Mouse (Mus musculus): ENCODE results near the gene Thumpd2. TPM values are rescaled to one million over a fixed set of nuclear protein-coding genes. Genes with fewer than 3 reads are reported as not detected.

The Thumpd2 gene
- total RNA-seq (2022) = 1 to 10 TPM; 4.1 to 4.7 (median 4.3) TPM

GRCm38 (mm10) chr17:81064979-81065311, at the start of gene Thumpd2:
Gene Thumpd2, minus strand, starts transcription at chr17:81065082.
- peak; percentile 84 for DNase-seq (ENCODE audit: low spot score)

DNA sequence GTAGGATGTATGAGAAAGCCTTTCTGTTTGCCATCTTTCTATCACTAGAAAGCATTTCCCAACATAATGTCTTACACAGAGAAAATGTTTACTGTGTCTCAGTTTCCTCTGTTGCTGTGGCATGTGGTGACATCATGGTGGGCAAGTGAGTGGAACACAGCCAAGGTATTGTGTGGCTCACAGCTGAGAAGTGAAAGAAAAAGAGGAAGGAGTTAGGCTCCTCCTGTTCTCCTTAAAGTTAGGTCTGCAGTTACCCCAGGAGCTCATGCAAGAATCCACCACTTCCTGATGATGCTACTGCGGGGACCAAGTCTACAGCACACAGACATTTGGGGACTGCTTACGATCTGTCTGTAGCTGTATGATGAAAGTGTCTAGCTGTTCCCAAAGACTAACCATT, 39.4 kb upstream of the Thumpd2 start:
- DNase-seq (ENCODE audit: low spot score) = no peak

GRCm38 (mm10) chr17:81102866-81103265, 38.0 kb upstream of the Thumpd2 start:
- no peak for DNase-seq (ENCODE audit: low spot score)

GRCm38 (mm10) chr17:81098444-81098843, 33.6 kb upstream of the Thumpd2 start:
- no peak for DNase-seq (ENCODE audit: low spot score)

DNA sequence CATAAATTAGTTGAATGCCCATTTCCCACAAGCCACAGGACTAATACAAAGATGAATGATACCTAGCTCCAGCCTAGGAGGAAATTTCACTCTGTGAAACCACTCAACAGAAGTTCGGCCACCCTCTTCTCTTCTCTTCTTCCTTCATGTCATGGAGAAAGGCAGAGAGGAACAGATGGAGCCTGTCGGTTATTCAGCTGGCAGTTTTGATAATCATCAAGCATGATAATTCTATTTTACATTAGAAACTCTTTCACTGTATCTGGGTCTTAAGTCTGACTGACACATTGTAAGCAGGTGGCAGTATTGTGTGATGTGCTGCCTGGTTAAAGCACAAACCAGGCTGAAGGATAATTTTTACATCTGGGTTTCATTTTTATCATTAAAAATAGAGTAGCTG, 31.6 kb upstream of the Thumpd2 start:
- DNase-seq (ENCODE audit: low spot score) = no peak

DNA sequence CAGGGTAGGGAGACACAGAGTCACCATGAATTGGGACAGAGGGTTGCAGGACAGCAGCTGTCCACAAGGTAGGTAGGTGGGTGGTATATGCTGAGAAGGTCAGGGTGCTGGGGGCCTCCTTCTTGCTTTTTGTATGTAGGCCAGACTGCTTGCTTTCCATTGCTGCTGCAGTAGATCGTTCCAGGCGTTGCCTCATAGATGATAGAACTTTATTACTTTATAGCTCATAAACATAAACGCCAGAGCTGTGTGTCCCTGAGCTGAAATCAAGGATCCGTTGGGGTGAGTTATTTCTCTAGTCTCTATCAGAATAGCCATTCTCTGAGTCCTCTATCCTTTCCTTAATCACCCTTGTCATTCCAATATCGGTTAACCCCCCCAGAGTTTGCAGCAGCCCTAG, 27.9 kb upstream of the Thumpd2 start:
- DNase-seq (ENCODE audit: low spot score) = no peak

DNA sequence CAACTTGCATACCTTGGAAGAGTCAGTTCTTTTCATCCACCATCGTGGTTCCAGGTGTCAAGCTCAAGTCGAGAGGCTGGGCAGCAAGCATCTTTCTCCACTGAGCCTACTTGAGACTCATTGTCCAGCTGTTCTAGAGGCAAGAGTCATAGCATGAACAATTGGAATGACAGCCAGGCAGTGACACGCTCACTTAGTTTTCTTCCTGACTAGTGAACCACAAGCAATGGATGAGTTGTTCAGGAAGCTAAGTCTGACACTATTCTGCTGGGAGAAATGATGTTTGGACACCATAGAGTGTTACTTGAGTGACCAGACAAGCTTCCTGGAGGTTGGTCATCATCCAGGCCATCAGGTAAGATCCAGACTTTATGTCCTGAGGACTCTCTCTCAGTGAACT, 24.0 kb upstream of the Thumpd2 start:
- no peak for DNase-seq (ENCODE audit: low spot score)

DNA sequence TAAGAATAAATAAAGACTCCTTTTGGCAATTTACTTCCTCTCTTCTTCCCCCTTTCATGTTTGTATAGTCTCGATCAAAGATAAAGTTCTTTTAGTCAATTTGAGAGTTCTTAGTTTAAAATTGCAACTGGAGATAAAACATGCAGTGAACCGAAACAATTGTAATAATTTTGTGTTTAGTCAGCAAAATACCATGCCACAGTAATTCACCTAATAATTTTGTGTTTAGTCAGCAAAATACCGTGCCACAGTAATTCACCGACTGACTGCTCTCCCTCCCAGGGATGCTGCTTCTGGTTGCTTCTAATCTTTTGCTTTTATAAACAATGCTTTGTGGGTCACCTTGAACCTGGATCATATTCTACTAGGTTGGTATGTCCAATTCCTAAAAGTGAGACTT, 22.9 kb upstream of the Thumpd2 start:
- no peak for DNase-seq (ENCODE audit: low spot score)

DNA sequence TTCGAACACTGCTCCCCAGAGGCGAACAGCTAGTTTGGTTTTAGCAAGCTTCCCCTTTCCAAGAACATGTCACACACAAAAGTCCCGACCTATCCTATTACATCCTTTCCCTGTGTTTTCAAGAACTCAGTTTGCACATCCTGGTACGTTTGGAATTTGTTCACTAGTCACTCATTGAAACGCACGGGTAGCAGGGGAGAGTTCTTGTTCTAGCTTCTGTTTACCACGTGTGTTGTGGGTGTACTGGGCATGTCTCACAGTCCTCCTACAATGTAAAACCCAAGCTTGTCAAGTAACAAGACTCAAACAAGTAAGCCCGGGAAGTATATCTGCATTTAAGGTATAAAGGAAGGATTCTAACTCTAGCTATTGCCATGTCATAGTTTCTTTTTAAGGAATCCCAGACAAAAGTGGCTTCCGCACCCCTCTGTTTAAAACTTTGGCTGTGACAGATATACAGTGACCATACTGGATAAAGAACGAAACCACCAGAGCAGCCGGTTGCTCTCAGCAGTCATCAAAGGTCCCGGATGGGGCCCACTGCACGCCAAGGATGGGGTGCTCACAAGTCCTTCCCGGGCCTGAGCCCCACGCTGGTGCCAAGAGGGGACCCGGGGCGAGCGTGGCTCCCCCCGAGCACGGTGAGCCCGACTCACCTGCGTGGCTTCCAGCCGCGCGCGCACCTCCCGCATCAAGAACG, 453 bp downstream of the Thumpd2 start:
- peak; percentile 24 for DNase-seq (ENCODE audit: low spot score)

DNA sequence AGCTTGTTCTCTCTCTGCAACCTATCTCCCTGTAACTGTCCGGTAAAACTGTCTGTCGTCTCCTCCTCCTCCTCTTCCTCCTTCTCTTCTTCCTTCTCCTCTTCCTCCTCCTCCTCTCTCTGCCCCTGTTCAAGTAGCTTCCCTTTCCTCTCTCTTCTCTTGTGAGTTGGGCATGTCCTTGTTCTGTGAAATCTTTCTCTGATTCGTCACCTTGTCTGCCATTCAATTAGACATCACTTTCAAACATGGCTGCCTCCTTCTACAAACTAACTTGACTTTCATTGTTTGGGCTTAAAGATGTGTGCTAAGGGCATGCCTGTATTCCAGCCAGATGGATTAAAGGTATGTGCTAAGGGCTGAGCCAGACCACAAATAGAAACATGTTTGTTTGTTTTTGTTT, 1.5 kb downstream of the Thumpd2 start:
- no peak for DNase-seq (ENCODE audit: low spot score)

- DNase-seq (ENCODE audit: low spot score) = no peak
Measured at GRCm38 (mm10) chr17:81062349-81062871, 2.5 kb downstream of the Thumpd2 start.

DNA sequence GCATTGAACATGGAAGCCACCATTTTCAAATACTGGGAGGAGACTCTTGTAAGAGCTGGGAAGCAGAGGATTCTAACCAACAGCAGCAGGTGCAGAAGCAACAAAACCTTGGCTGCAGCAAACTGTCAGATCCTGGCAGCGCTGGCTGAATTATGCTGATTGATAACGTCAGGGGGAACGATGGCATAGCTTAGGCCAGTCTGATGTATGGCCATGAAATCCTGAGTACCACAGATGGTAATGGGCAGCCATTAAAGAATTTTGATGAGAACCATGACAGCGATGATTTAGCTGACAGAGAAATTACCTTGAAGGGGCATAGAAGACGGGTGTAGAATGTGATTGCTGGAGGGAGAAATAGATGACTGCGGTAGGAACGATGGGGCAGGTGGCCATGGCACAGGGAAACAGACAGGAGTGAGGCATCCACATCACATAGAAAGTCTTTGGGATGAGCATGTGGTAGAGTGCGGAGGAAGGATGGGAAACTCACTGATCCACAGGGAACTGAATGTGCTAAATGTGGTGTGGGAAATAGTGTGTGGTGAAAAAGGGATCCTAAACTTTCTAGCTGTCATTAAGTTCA, 8.0 kb downstream of the Thumpd2 start:
- DNase-seq (ENCODE audit: low spot score) = no peak

GRCm38 (mm10) chr17:81056035-81056434, 8.8 kb downstream of the Thumpd2 start:
- DNase-seq (ENCODE audit: low spot score) = no peak

DNA sequence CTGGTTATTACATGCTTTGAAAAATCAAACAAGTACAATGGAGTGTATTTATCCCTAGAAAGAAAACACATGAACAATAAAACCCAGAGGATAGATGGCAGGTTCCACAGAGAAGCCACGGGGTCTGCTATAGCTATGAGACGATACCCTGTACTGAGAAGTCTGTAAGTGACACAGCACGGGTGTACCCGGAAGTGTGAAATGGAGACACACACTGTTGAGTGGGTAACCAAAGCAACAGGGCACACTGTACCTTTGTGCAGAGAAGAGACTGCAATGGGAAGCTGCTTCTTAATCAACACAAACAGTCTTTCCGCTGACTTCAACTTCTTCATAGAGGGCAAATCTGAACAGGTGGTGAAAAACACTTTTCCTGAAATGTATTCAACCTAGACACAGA, 9.4 kb downstream of the Thumpd2 start:
- no peak for DNase-seq (ENCODE audit: low spot score)

DNA sequence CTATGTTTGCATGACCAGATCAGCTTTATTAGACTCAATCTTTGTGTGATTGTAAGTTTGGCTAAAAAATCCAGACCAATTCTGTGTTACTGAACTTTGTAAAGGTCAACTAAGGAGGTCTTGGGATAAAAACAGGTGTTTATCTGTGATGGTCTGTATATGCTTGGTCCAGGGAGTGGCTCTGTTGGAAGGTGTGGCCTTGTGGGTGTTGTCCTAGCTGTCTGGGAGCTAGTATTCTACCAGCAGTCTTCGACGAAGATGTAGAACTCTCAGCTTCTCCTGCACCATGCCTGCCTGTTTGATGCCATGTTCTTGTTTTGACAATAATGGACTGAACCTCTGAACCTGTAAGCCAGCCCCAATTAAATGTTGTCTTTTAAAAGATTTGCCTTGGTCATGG, 11.6 kb downstream of the Thumpd2 start:
- DNase-seq (ENCODE audit: low spot score) = no peak

GRCm38 (mm10) chr17:81047930-81048564, 16.8 kb downstream of the Thumpd2 start:
- DNase-seq (ENCODE audit: low spot score) = no peak

DNA sequence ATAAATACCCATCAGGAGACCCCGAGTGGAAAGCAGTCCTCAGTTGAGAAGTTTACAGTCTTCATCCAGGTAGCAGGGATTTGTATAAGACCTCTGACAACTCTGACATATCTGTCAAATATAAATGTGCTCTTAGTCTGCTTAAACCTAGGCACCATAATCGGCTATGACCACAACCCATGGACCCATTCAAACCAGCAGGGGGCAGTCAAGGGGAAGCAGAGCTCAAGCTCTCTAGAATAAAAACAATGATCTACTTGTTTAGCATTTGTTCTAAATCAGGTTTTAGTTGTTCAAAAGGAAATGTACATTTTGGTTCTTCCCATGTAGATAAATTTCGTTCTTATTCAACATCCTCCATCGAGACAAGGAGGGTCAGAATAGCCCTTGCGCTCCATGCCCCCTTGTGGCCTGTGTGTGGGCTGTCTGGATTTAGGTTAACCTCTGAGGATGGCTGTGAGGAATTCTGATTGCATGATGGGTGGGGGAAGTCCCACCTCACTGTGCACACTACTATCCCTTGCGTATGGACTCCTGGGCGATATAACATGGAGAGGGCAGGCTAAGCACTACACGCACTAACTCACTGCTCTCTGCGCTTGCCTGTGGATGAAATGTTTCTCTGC, 19.2 kb downstream of the Thumpd2 start:
- no peak for DNase-seq (ENCODE audit: low spot score)

DNA sequence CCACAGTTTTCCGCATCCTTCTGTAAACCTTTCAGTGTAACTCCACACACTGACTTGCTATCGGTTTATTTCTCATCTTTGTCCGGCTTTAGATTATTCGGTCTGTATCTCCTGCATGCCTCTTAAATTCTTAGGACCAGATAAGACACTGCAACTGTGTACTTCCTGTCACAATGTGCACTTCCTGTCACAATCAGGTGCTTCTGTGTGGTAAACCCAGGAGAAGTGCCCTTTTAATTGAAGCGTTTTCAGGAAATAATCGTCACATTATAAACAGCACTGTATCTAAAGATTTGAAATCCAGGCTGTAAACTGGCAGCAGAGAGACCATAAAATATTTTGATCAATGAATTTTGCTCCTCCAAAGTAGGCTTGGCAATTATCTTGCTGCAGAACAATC, 19.8 kb downstream of the Thumpd2 start:
- DNase-seq (ENCODE audit: low spot score) = no peak

GRCm38 (mm10) chr17:81044356-81044755, 20.5 kb downstream of the Thumpd2 start:
- DNase-seq (ENCODE audit: low spot score) = no peak

GRCm38 (mm10) chr17:81041662-81042061, 23.2 kb downstream of the Thumpd2 start:
- no peak for DNase-seq (ENCODE audit: low spot score)

DNA sequence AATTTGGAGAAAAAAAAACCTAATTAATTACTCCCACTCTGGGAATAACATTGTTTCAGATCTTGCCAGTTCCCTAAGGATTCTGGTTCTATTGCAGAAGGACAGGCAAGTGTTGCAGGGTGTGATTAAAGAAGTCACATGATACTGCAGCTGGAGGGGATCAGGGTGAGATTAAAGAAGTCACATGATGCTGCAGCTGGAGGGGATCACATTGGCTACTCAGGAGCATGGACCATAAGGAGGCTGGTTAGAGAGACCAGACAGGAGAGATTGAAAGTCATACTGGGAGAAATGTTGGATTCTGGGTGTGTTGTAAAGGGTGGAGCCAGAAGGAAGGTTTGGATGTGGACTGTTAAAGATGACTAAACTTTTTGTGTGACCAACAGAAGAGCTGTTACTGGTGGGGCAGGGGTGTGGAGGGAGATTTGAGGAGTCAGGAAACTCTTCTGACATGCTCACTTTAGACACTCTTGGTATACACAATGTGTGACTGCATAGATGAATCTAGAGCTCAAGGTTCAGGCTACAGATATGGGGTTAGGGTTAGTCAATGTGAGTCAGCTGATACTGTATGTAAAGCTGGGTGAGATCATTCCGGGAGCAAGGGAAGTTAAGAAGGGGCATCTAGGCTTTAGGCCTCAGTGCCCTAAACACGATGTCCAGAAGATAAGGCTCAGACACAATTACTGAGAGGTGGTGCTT, 26.0 kb downstream of the Thumpd2 start:
- DNase-seq (ENCODE audit: low spot score) = no peak

GRCm38 (mm10) chr17:81035354-81035753, 29.5 kb downstream of the Thumpd2 start:
- no peak for DNase-seq (ENCODE audit: low spot score)

All from heart, adult 8-10 months (tissue).